Mouse (Mus musculus): ENCODE results near the gene Gm3448. TPM values are rescaled to one million over a fixed set of nuclear protein-coding genes. Genes with fewer than 3 reads are reported as not detected.

Gene Gm3448
- polyA plus RNA-seq, 1 experiment: 0.14 TPM

- Histone ChIP-seq H3K4me3 (ENCODE audit: low read depth, low read length) (no peak overlapping the region), H3K27me3 (ENCODE audit: control insufficient read depth, insufficient read depth, low read length) (no peaks in the 10 kb centered on the region), H3K4me1 (ENCODE audit: control insufficient read depth, insufficient read depth, insufficient read length, low read length) (no peaks in the 10 kb centered on the region), H3K36me3 (ENCODE audit: control insufficient read depth, insufficient read depth, low read length) (peaks cover 30% of the 10 kb centered on the region), H3K27ac (ENCODE audit: insufficient read depth, low read depth, low read length) (no peak overlapping the region)
- 93% methylated on average over 8 of the region's 8 CpGs for WGBS
- TF ChIP-seq POLR2A (IDR thresholded peaks at IDR 0.05; ENCODE audit: low read depth, low read length): no peak
- TF ChIP-seq CTCF (IDR thresholded peaks at IDR 0.05; ENCODE audit: extremely low read depth, insufficient read length, insufficient replicate concordance, low read depth, low read length): no peak
Measured at GRCm38 (mm10) chr17:14953452-14953851, 87.9 kb downstream of the Gm3448 start.

DNA sequence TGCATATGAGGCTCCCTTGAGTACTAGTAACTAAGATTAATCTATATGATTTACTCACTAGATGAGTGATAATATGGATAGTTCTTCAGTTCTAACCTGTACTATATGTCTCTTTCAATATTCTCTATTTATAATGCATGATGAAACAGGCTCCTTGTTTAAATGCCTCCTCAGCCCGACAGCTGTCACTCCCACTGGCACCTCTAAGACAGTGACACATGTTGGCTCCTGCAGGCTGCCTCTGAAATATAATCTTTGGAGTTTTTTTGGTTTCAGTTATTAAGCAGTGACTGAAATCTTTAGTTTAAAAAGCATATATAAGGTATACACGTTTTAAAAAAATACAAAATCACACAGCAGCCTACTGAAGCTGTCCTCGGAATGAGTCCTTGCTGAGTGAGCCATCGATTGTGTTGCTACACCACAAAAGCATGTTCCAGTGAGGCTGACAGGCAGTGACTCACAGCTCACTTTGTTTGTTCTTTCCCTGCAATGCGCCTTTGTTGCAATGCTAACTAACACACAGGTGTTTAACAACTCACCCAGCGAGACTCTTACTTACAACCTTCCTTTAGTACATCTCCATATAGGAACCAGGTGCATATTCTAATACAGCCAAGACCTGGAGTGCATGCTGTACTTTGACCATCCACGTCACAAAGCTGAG lies 92.0 kb downstream of the Gm3448 start:
- no peak for TF ChIP-seq CTCF (IDR thresholded peaks at IDR 0.05; ENCODE audit: extremely low read depth, insufficient read length, insufficient replicate concordance, low read depth, low read length)
- TF ChIP-seq POLR2A (IDR thresholded peaks at IDR 0.05; ENCODE audit: low read depth, low read length): no peak
- H3K36me3 ChIP-seq (ENCODE audit: control insufficient read depth, insufficient read depth, low read length): peaks cover 33% of the 10 kb centered on the region
- H3K27me3 ChIP-seq (ENCODE audit: control insufficient read depth, insufficient read depth, low read length): no peaks in the 10 kb centered on the region
- peaks cover 2% of the 10 kb centered on the region; the same call in 1 of the 2 replicates for H3K4me1 ChIP-seq (ENCODE audit: control insufficient read depth, insufficient read depth, insufficient read length, low read length)
- no peak overlapping the region for H3K27ac ChIP-seq (ENCODE audit: insufficient read depth, low read depth, low read length)
- WGBS: 79% methylated on average over 7 of the region's 7 CpGs
- H3K4me3 ChIP-seq (ENCODE audit: low read depth, low read length): no peak overlapping the region

Other genes with a start within 250 kb of the Gm3448 start
- gene Wdr27, start 98.4 kb downstream of the Gm3448 start, polyA plus RNA-seq (2012; rRNA removed): 0.63 and 1.8 TPM in 2 replicates
- gene 1600012H06Rik, start 98.4 kb downstream of the Gm3448 start, polyA plus RNA-seq (2012; rRNA removed): 5.7 and 10.3 TPM in 2 replicates
- 3.4 and 7.4 TPM in 2 replicates for gene Phf10, start 80.3 kb downstream of the Gm3448 start, polyA plus RNA-seq (2012; rRNA removed)
- 2.2 and 6.1 TPM in 2 replicates for gene 9030025P20Rik, start 63.1 kb downstream of the Gm3448 start, polyA plus RNA-seq (2012; rRNA removed)
- gene Gm3417, start 62.7 kb downstream of the Gm3448 start, polyA plus RNA-seq (2012; rRNA removed): not detected in 2 replicates
- 0.15 and 0.24 TPM in 2 replicates for gene Gm3435, start 31.4 kb downstream of the Gm3448 start, polyA plus RNA-seq (2012; rRNA removed)
- gene Ermard, start 329 bp downstream of the Gm3448 start, polyA plus RNA-seq (2012; rRNA removed): 6.0 and 18.9 TPM in 2 replicates
- gene Tcte3, start within 50 bp of the Gm3448 start, polyA plus RNA-seq (2012; rRNA removed): not detected in 2 replicates